Mouse (Mus musculus) neural tube, embryonic 11.5 days (tissue): Measurements from ENCODE around the gene Cdc42bpa. TPM values are rescaled to one million over a fixed set of nuclear protein-coding genes. Genes with fewer than 3 reads are reported as not detected.
"Not testable (repeated sequence)": the region's sequence is repeated elsewhere in the genome, so short reads cannot be mapped to it uniquely, and the experiment has no call there.

Source experiments
- ATAC-seq: fragments of 200-750 bp; cut with Nextera tagmentation; 2 replicates; pipeline ENCODE4 v1.8.0; 2017; ENCODE audit warnings: moderate number of reproducible peaks, mild to moderate bottlenecking, moderate TSS enrichment, moderate library complexity; ENCODE audit not compliant: insufficient read depth, low FRiP score, low TSS enrichment
- DNase-seq: peaks from one replicate; pipeline ENCODE4 v3.0.0-alpha.2; 2015; ENCODE audit warnings: low spot score
- H3K27ac ChIP-seq: fragments of 300-500 bp; sonication (generic); 2 replicates; pipeline ENCODE4 v1.5.1; 2014; ENCODE audit warnings: low read depth, mild to moderate bottlenecking, low read length
- H3K27me3 ChIP-seq: fragments of 300-500 bp; sonication (generic); 2 replicates; pipeline ENCODE4 v1.6.1; 2014; ENCODE audit warnings: mild to moderate bottlenecking, low read length, mixed read lengths; ENCODE audit not compliant: control insufficient read depth, insufficient read depth
- H3K36me3 ChIP-seq: fragments of 300-500 bp; sonication (generic); 2 replicates; pipeline ENCODE4 v1.6.1; 2014; ENCODE audit warnings: mild to moderate bottlenecking, low read length, moderate library complexity, mixed read lengths; ENCODE audit not compliant: control insufficient read depth, insufficient read depth
- H3K4me1 ChIP-seq: fragments of 300-500 bp; sonication (generic); 2 replicates; pipeline ENCODE4 v1.6.1; 2014; ENCODE audit warnings: low read length, mixed read lengths; ENCODE audit not compliant: control insufficient read depth, insufficient read depth
- H3K4me2 ChIP-seq: fragments of 300-500 bp; sonication (generic); 2 replicates; pipeline ENCODE4 v1.6.1; 2014; ENCODE audit warnings: low read depth, mild to moderate bottlenecking, moderate library complexity
- H3K4me3 ChIP-seq: fragments of 300-500 bp; sonication (generic); 2 replicates; pipeline ENCODE4 v1.5.1; 2014; ENCODE audit warnings: low read depth, low read length
- H3K9ac ChIP-seq: fragments of 300-500 bp; sonication (generic); 2 replicates; pipeline ENCODE4 v1.6.1; 2014; ENCODE audit warnings: mild to moderate bottlenecking, low read length
- H3K9me3 ChIP-seq: fragments of 300-500 bp; sonication (generic); 2 replicates; pipeline ENCODE4 v1.6.1; 2016; ENCODE audit warnings: low read length; ENCODE audit not compliant: control insufficient read depth
- WGBS: fragments of 180-500 bp; shearing (Covaris S2); extraction: QIAGEN DNeasy Blood & Tissue Kit; methylation state at CpG from one replicate; pipeline ENCODE4 v1.1.7; 2014; 5-methylcytosine and 5-hydroxymethylcytosine counted together
- polyA plus RNA-seq: library from polyadenylated mRNA; unstranded; fragments of >200 nt; fragmentation: Nextera tagmentation; extraction: Ambion mirVana; gene quantifications from 2 replicates; pipeline ENCODE4 v1.2.1, GENCODE M21; 2014

The Cdc42bpa gene
- polyA plus RNA-seq, 1 experiment from 2014 or later = 15.5 TPM

- no peaks in the 10 kb centered on the region for H3K27me3 ChIP-seq
- ATAC-seq = no peak
- DNase-seq = no peak
- H3K4me3 ChIP-seq = no peak overlapping the region
- no peak overlapping the region for H3K4me2 ChIP-seq
- no peaks in the 10 kb centered on the region for H3K36me3 ChIP-seq
- no peak overlapping the region for H3K27ac ChIP-seq
- H3K9ac ChIP-seq = no peak overlapping the region
- no peaks in the 10 kb centered on the region for H3K9me3 ChIP-seq
- H3K4me1 ChIP-seq = no peaks in the 10 kb centered on the region
These were observed 47.8 kb downstream of the Cdc42bpa start for GRCm38 (mm10) chr1:180008057-180008456.

DNA sequence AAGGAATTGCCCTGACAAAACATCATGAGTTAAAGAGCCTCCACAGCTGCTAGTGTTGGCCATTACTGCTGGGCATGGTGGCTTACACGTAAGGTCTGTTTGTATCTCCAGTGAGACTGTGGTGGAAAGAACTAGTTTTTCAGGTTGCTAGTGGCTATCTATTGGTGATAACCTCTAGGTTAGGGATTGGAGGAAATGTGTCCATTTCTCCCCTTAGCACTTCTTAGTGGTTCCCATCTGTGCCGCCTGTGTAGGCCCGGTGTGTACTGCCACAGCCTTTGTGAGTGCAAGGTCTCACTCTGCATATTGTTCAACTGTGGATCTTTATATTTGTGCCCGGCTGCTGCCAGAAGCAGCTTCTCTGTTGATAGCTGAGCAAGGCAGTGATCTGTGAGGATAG, 53.2 kb downstream of the Cdc42bpa start:
- H3K4me2 ChIP-seq = no peak overlapping the region
- whole genome bisulfite sequencing = 95% methylated on average over 4 of the region's 4 CpGs
- no peak for ATAC-seq

DNA sequence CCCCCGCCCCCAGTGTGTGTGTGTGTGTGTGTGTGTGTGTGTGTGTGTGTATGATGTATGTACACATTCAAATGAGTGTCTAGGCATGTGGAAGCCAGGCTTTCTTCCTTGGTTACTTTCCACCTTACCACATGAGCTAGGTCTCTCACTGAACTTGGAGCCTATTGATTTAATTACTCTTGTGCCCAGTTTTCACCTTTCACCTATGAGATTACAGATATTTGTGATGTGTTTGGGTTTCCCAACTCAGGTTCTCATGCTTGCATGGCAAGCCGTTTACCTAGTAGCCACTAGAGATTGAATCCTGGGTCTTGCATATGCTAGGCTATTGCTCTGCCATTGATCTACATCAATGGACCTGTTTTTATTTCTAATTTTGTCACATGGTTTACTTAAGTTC, 57.9 kb downstream of the Cdc42bpa start:
- no peaks in the 10 kb centered on the region for H3K9me3 ChIP-seq
- H3K4me2 ChIP-seq = no peak overlapping the region
- no peaks in the 10 kb centered on the region for H3K36me3 ChIP-seq
- H3K9ac ChIP-seq = no peak overlapping the region
- 92% methylated on average over 2 of the region's 2 CpGs for WGBS
- DNase-seq = no peak
- no peak for ATAC-seq
- H3K27me3 ChIP-seq = no peaks in the 10 kb centered on the region
- no peak overlapping the region for H3K4me3 ChIP-seq
- H3K27ac ChIP-seq = no peak overlapping the region
- no peaks in the 10 kb centered on the region for H3K4me1 ChIP-seq

More for the DNA sequence above, 53.2 kb downstream of the Cdc42bpa start:
- H3K27me3 ChIP-seq = no peaks in the 10 kb centered on the region
- no peak overlapping the region for H3K4me3 ChIP-seq
- no peaks in the 10 kb centered on the region for H3K4me1 ChIP-seq
- no peak overlapping the region for H3K9ac ChIP-seq
- H3K9me3 ChIP-seq = no peaks in the 10 kb centered on the region
- DNase-seq = no peak
- no peak overlapping the region for H3K27ac ChIP-seq
- no peaks in the 10 kb centered on the region for H3K36me3 ChIP-seq

DNA sequence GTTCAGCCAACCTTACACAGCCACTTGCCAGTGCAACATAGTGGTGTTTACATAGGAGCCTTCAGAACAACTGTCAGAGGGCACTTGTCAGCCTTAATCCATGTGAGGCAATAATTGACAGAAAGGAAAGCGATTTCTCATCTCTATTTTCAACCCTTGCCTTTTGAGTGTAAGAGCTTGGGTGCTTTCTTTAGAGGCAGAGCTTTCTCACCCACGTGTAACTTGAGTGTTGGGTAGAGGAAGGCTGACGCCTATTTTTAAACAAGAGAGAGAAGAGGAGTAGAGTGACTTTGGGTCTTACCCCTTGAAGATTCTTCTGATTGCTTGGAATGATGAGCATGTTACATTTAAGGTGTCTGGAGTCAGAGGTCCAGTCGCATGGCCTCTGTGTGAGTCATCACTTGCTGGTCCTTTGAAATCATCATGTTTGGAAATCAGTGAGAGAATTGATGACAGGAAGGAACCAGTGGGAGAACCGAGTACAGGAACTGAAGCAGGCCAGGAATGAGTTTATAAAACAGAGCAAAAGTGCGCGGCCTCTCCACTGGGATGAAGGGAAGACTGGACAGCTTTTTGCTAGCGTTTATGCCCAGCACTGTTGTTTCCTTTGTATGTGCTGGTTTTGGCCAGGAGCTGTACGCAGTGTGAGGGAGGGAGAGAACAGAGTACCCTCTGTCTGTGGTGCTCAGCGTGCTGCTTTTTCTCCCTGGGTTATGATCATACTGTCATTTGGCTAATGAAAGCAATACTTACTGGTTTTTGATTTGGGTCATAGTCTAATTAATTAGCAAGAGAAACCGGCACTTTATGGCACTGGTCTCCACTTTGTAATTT, 61.4 kb downstream of the Cdc42bpa start:
- Histone ChIP-seq H3K4me3 (no peak overlapping the region), H3K4me2 (no peak overlapping the region), H3K27ac (no peak overlapping the region), H3K9ac (no peak overlapping the region), H3K36me3 (no peaks in the 10 kb centered on the region), H3K27me3 (no peaks in the 10 kb centered on the region), H3K4me1 (no peaks in the 10 kb centered on the region), H3K9me3 (no peaks in the 10 kb centered on the region)
- ATAC-seq = no peak
- WGBS = 76% methylated on average over 11 of the region's 11 CpGs
- DNase-seq = no peak

DNA sequence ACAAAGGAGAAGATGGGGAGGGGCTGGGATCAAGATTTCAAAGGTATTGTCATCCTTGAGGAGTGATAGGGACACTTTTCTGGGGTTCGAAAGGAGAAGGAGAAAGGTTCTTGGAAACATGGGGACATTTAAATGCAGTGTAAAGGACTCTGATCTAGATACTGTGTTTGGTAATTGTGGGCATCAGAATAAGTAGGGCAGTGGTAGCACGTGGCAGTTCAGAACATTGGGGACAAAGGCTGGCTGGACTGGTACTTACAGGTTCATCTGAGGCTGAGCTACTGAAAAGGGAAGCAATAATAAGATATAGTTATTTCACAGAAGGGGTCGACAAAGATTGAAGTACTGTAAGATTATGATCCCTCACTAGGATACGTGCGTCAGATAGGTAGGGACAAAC, 63.2 kb downstream of the Cdc42bpa start:
- Histone ChIP-seq H3K4me1 (no peaks in the 10 kb centered on the region), H3K9me3 (no peaks in the 10 kb centered on the region), H3K9ac (no peak overlapping the region), H3K27ac (no peak overlapping the region), H3K4me3 (no peak overlapping the region), H3K27me3 (no peaks in the 10 kb centered on the region), H3K36me3 (no peaks in the 10 kb centered on the region), H3K4me2 (no peak overlapping the region)
- ATAC-seq (no peak), DNase-seq (no peak)
- 87% methylated on average over 5 of the region's 5 CpGs for WGBS

DNA sequence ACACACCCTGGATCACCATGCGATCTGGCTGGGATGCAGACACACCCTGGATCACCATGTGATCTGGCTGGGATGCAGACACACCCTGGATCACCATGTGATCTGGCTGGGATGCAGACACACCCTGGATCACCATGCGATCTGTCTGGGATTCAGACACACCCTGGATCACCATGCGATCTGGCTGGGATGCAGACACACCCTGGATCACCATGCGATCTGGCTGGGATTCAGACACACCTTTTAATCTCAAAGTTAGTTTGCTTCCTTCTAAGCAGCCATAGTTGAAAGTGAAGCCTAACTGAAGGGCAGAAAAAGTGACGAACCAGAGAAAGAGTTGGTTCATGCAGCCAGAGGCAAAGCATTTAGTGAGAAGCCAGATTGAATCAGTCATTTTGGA, 69.6 kb downstream of the Cdc42bpa start:
- H3K9ac ChIP-seq, H3K4me1 ChIP-seq, H3K4me2 ChIP-seq, H3K36me3 ChIP-seq, H3K4me3 ChIP-seq, ATAC-seq, DNase-seq, H3K27ac ChIP-seq, H3K9me3 ChIP-seq, H3K27me3 ChIP-seq: not testable (repeated sequence)
- WGBS = 92% methylated on average over 5 of the region's 5 CpGs

DNA sequence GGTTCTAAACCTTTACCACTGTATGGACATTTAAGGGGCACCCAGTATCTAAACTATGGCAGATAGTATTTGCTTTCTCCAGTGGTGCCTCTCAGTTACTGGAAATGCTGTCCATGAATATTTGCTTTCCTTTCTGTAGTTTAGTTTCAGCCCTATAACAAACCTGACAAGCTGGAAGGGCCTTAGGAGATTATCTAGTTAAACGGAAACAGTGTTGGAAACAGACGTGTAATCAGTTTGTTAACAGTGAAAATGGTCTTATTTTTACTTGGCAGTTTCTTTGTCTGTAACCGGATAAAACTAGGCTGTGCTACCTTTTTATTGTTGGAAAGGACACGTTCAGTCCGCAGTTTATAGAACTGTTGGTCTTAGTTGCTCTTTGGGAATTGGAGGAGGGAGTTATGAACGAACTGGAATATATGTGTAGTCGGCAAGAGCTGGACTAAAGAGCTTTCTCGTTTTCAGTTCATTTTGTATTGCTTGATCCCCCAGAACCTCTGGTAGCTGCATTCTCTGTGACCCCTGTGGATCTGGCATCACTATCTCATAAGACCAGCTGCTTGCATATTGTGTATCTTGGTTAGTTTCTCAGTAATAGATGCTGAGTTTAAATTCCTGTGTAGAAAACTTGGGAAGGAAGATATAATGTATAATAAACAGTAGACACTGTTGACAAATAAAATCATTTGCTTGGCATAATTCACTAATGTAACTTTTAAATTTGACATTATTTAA, 70.5 kb downstream of the Cdc42bpa start:
- no peaks in the 10 kb centered on the region for H3K9me3 ChIP-seq
- no peaks in the 10 kb centered on the region for H3K4me1 ChIP-seq
- no peak overlapping the region for H3K9ac ChIP-seq
- H3K27me3 ChIP-seq = no peaks in the 10 kb centered on the region
- WGBS = 89% methylated on average over 8 of the region's 8 CpGs
- H3K4me2 ChIP-seq = no peak overlapping the region
- no peak overlapping the region for H3K4me3 ChIP-seq
- no peak for ATAC-seq
- no peak for DNase-seq
- H3K27ac ChIP-seq = no peak overlapping the region
- H3K36me3 ChIP-seq = no peaks in the 10 kb centered on the region

DNA sequence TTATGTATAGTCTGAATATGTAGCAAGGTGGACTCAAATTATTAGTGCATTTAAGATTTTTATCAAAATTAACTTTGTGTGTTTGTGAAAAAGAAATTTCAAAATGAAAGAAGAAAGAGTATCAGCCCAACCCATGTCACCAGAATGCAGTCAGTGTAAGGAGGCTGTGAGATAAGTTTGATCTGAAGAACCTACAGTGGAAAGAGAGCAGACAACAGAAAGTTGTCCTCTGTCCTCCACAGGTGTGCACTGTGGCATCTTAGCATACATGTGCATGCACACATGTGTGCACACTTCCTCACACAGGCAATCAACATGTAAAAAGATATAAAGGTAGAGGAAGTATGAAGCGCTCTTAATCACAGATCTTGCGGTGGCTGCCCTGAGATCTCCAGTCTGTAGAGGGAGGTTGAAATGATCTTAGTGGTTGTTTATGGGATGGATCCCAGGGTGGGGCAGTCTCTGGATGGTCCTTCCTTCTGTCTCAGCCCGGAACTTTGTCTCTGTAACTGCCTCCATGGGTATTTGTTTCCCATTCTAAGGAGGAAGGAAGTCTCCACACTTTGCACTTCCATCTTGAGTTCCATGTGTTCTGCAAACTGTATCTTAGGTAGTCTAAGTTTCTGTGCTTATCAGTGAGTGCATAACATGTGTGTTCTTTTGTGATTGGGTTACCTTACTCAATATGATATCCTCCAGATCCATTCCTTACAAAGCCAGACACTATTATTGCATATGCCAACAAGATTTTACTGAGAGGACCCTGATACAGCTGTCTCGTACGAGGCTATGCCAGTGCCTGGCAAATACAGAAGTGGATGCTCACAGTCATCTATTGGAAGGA, 71.7 kb downstream of the Cdc42bpa start:
- Histone ChIP-seq H3K4me3 (no peak overlapping the region), H3K9ac (no peak overlapping the region), H3K4me1 (no peaks in the 10 kb centered on the region), H3K36me3 (no peaks in the 10 kb centered on the region), H3K27me3 (no peaks in the 10 kb centered on the region), H3K27ac (no peak overlapping the region), H3K4me2 (no peak overlapping the region), H3K9me3 (no peaks in the 10 kb centered on the region)
- ATAC-seq (no peak), DNase-seq (no peak)
- 93% methylated on average over 5 of the region's 5 CpGs for WGBS
